In genomic region chr13:46532276-46532675, GRCm38 (mm10) we compare ENCODE assay signal across 15 mouse cellular contexts.
"Had no signal": no experiment of that assay in that cellular context is flagged by ENCODE, and none has a peak within 500 bp of the region (broad histone marks: within the 10 kb centered on the region; RNA-seq: fewer than 3 reads in every experiment).

No protein-coding gene starts in this region.

- H3K4me1 ChIP-seq: stomach, embryonic 15.5 days had no signal

- H3K4me2 ChIP-seq: neural tube, embryonic 15.5 days; stomach, embryonic 15.5 days had no signal

- H3K9me3 ChIP-seq: neural tube, embryonic 15.5 days; stomach, embryonic 15.5 days had no signal

- DNase-seq: retina, postnatal 1 day; right cerebral cortex, adult 18-20 months; right cerebral cortex, postnatal 14 days; right cerebral cortex, postnatal 25 days; right cerebral cortex, postnatal 4 days; spleen, adult 18-20 months; thymus, adult 18-20 months; thymus, adult 2 months; thymus, postnatal 14 days; thymus, postnatal 25 days; thymus, postnatal 36 days; thymus, postnatal 4 days had no signal

- H3K4me3 ChIP-seq: neural tube, embryonic 15.5 days; stomach, embryonic 15.5 days had no signal

- H3K27ac ChIP-seq: neural tube, embryonic 15.5 days; stomach, embryonic 15.5 days; stomach, postnatal 0 days had no signal

- H3K27me3 ChIP-seq: neural tube, embryonic 15.5 days; stomach, embryonic 15.5 days had no signal

- H3K9ac ChIP-seq: neural tube, embryonic 15.5 days; stomach, embryonic 15.5 days had no signal

- H3K36me3 ChIP-seq: neural tube, embryonic 15.5 days; stomach, embryonic 15.5 days had no signal
